Mouse (Mus musculus) myocyte (in vitro differentiated cells): Measurements from ENCODE around the gene 5730596B20Rik.

Experiments used
- CEBPB ChIP-seq: IDR thresholded peaks from 2 replicates; pipeline ENCODE4 v1.6.1; 2011; ENCODE audit warnings: mild to moderate bottlenecking, moderate library complexity; ENCODE audit not compliant: poor library complexity, insufficient read depth, severe bottlenecking
- E2F4 ChIP-seq: IDR thresholded peaks from one replicate; pipeline ENCODE4 v1.6.1; 2011; ENCODE audit warnings: mild to moderate bottlenecking, control low read depth, moderate library complexity; ENCODE audit not compliant: insufficient read depth
- MYOD1 ChIP-seq, 3 experiments: IDR thresholded peaks; one replicate each; pipeline ENCODE4 v1.6.1; 2011; ENCODE audit warnings: control low read depth in 2 of 3, low read depth in 2 of 3, mild to moderate bottlenecking in 2 of 3, moderate library complexity in 1 of 3; ENCODE audit not compliant: insufficient read length in 2 of 3, control insufficient read depth in 1 of 3
- MYOG ChIP-seq, 3 experiments: IDR thresholded peaks; one replicate each; pipeline ENCODE4 v1.6.1; 2011; ENCODE audit warnings: control low read depth in 2 of 3, low read depth in 2 of 3, mild to moderate bottlenecking in 2 of 3; ENCODE audit not compliant: insufficient read length in 2 of 3, control insufficient read depth in 1 of 3, insufficient read depth in 1 of 3
- POLR2A ChIP-seq: IDR thresholded peaks from one replicate; pipeline ENCODE4 v1.6.1; 2011; ENCODE audit warnings: low read depth, mild to moderate bottlenecking, control low read depth, moderate library complexity; ENCODE audit not compliant: insufficient read length
- POLR2AphosphoS2 ChIP-seq: IDR thresholded peaks from one replicate; pipeline ENCODE4 v1.6.1; 2011; ENCODE audit warnings: low read depth, control low read depth; ENCODE audit not compliant: insufficient read length
- REST ChIP-seq: IDR thresholded peaks from one replicate; pipeline ENCODE4 v1.6.1; 2011; ENCODE audit warnings: mild to moderate bottlenecking, control low read depth, moderate library complexity; ENCODE audit not compliant: insufficient read depth, insufficient read length
- SRF ChIP-seq: IDR thresholded peaks from one replicate; pipeline ENCODE4 v1.6.1; 2011; ENCODE audit warnings: low read depth; ENCODE audit not compliant: control insufficient read depth, insufficient read length
- TCF12 ChIP-seq: IDR thresholded peaks from one replicate; pipeline ENCODE4 v1.6.1; 2011; ENCODE audit warnings: mild to moderate bottlenecking, control low read depth; ENCODE audit not compliant: poor library complexity, insufficient read depth, severe bottlenecking
- TCF3 ChIP-seq: IDR thresholded peaks from one replicate; pipeline ENCODE4 v1.6.1; 2011; ENCODE audit warnings: low read depth, control low read depth; ENCODE audit not compliant: insufficient read length
- USF1 ChIP-seq: IDR thresholded peaks from one replicate; pipeline ENCODE4 v1.6.1; 2011; ENCODE audit warnings: low read depth, mild to moderate bottlenecking, control low read depth, moderate library complexity

DNA sequence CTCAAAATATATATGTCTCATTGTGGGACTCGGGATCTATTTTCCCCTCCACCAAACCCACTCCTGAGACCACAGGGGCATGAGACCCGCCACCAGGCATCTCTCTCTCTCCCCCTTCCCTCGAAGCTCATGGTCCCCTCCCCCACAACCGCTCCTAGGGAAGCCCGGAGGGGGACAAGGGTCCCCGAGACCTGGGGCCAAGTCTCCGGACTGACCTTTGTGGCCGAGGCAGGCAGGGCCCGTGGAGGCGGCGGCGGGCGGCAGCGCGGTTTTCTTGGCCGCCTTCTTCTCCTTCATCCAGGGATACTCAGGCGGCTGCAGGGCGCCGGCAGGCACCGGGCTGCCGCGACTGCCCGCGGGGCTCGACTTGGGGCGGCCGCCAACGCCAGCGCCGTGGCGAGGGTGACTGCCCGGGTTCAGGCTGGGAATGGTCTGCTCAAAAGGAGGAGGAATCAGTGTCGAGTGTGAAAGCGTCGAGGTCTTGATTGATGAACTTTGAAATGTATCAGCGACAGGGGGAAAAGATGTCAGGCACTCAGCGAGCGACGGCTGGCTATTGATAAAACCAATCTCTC lies 13.2 kb upstream of the 5730596B20Rik start:
- TF ChIP-seq POLR2AphosphoS2 (no peak), POLR2A (no peak), USF1 (no peak), REST (no peak), TCF12 (no peak), CEBPB (no peak), E2F4 (no peak), TCF3 (no peak), MYOG (IDR thresholded peaks at IDR 0.05; ENCODE audit: control insufficient read depth in 1 of 3, insufficient read depth in 1 of 3, insufficient read length in 2 of 3, low read depth in 2 of 3) (no peak), SRF (no peak), MYOD1 (IDR thresholded peaks at IDR 0.05; ENCODE audit: control insufficient read depth in 1 of 3, insufficient read length in 2 of 3, low read depth in 2 of 3) (no peak)
